ENCODE assay signal across 9 mouse cellular contexts in genomic region chr4:133073192-133073591, GRCm38 (mm10). TPM values are rescaled to one million over a fixed set of nuclear protein-coding genes. Genes with fewer than 3 reads are reported as not detected.
DNase-seq lines count a peak whose midpoint lies in the region; ATAC-seq and TF ChIP-seq lines count a peak whose summit lies in the region.
"Had no signal": no experiment of that assay in that cellular context is flagged by ENCODE, and none has a peak within 500 bp of the region (broad histone marks: within the 10 kb centered on the region; RNA-seq: fewer than 3 reads in every experiment).

No protein-coding gene starts in this region.

- TF ChIP-seq CTCF in forebrain, postnatal 0 days (IDR thresholded peaks at IDR 0.05; ENCODE audit: low read depth) = no peak
- no peak for TF ChIP-seq CTCF in midbrain, postnatal 0 days (IDR thresholded peaks at IDR 0.05)

- H3K4me2 ChIP-seq in forebrain, postnatal 0 days (ENCODE audit: low read depth) = no peak overlapping the region
- H3K4me2 ChIP-seq in hindbrain, embryonic 13.5 days = no peak overlapping the region
- H3K4me2 ChIP-seq in midbrain, postnatal 0 days (ENCODE audit: low read depth, low read length, poor library complexity, severe bottlenecking) = no peak overlapping the region

- DNase-seq in forebrain, embryonic 10.5 days (ENCODE audit: extremely low spot score, low spot score) = no peak
- no peak for DNase-seq in forebrain, postnatal 0 days
- DNase-seq in CD4-positive helper T cell, adult 2 months (ENCODE audit: low read depth, low spot score) = peak; percentile 73
- DNase-seq in midbrain, postnatal 0 days (ENCODE audit: low spot score) = no peak
- no peak for DNase-seq in right cerebral cortex, postnatal 10 days (ENCODE audit: low spot score in 2 of 2)
- DNase-seq in cerebellum, adult 8-10 months = no peak
- no peak for DNase-seq in layer of hippocampus, adult 9-11 months
- DNase-seq: kidney, postnatal 10 days had no signal

- no peak for ATAC-seq in forebrain, postnatal 0 days
- ATAC-seq in hindbrain, embryonic 13.5 days (ENCODE audit: low FRiP score) = no peak
- no peak for ATAC-seq in midbrain, postnatal 0 days (ENCODE audit: low FRiP score)

- H3K9ac ChIP-seq in forebrain, postnatal 0 days = no peak overlapping the region
- no peak overlapping the region for H3K9ac ChIP-seq in hindbrain, embryonic 13.5 days
- H3K9ac ChIP-seq in midbrain, postnatal 0 days (replicated peaks; ENCODE audit: low read length, poor library complexity, severe bottlenecking) = no peak overlapping the region

- WGBS in forebrain, embryonic 10.5 days = 62% methylated on average over 8 of the region's 8 CpGs
- WGBS in forebrain, postnatal 0 days = 66% methylated on average over 8 of the region's 8 CpGs
- 61% methylated on average over 8 of the region's 8 CpGs for WGBS in hindbrain, embryonic 13.5 days
- WGBS in midbrain, postnatal 0 days = 54% methylated on average over 8 of the region's 8 CpGs

- H3K27ac ChIP-seq in forebrain, embryonic 10.5 days = peak overlapping the region; percentile 64; the same call in 1 of the 2 replicates
- no peak overlapping the region for H3K27ac ChIP-seq in forebrain, postnatal 0 days (ENCODE audit: low read depth, low read length)
- H3K27ac ChIP-seq in hindbrain, embryonic 13.5 days = peak overlapping the region; percentile 87
- peak overlapping the region; percentile 73 for H3K27ac ChIP-seq in midbrain, postnatal 0 days (ENCODE audit: low read depth, low read length)

- H3K27me3 ChIP-seq in forebrain, embryonic 10.5 days (ENCODE audit: poor library complexity, severe bottlenecking) = no peaks in the 10 kb centered on the region
- H3K27me3 ChIP-seq in forebrain, postnatal 0 days (ENCODE audit: insufficient read depth, low read length) = no peaks in the 10 kb centered on the region
- H3K27me3 ChIP-seq in hindbrain, embryonic 13.5 days = no peaks in the 10 kb centered on the region
- H3K27me3 ChIP-seq in midbrain, postnatal 0 days (ENCODE audit: insufficient read depth, low read length) = no peaks in the 10 kb centered on the region

- peaks cover 73% of the 10 kb centered on the region for H3K4me1 ChIP-seq in forebrain, embryonic 10.5 days
- H3K4me1 ChIP-seq in forebrain, postnatal 0 days (ENCODE audit: insufficient read depth) = peaks cover 18% of the 10 kb centered on the region; the same call in 1 of the 2 replicates
- peaks cover 76% of the 10 kb centered on the region for H3K4me1 ChIP-seq in hindbrain, embryonic 13.5 days (replicated peaks)
- peaks cover 24% of the 10 kb centered on the region for H3K4me1 ChIP-seq in midbrain, postnatal 0 days (ENCODE audit: insufficient read depth, low read length)

- peaks cover 74% of the 10 kb centered on the region for H3K36me3 ChIP-seq in forebrain, embryonic 10.5 days (replicated peaks)
- H3K36me3 ChIP-seq in forebrain, postnatal 0 days (ENCODE audit: insufficient read depth) = peaks cover 12% of the 10 kb centered on the region; the same call in 1 of the 2 replicates
- peaks cover 42% of the 10 kb centered on the region for H3K36me3 ChIP-seq in hindbrain, embryonic 13.5 days
- H3K36me3 ChIP-seq in midbrain, postnatal 0 days (ENCODE audit: insufficient read depth, low read length) = peaks cover 14% of the 10 kb centered on the region

- no peaks in the 10 kb centered on the region for H3K9me3 ChIP-seq in forebrain, embryonic 10.5 days
- H3K9me3 ChIP-seq in forebrain, postnatal 0 days (ENCODE audit: low read length) = no peaks in the 10 kb centered on the region
- no peaks in the 10 kb centered on the region for H3K9me3 ChIP-seq in hindbrain, embryonic 13.5 days
- H3K9me3 ChIP-seq in midbrain, postnatal 0 days (ENCODE audit: low read length) = no peaks in the 10 kb centered on the region

- no peak overlapping the region for H3K4me3 ChIP-seq in forebrain, embryonic 10.5 days
- no peak overlapping the region for H3K4me3 ChIP-seq in forebrain, postnatal 0 days (ENCODE audit: low read depth, low read length)
- no peak overlapping the region for H3K4me3 ChIP-seq in hindbrain, embryonic 13.5 days
- H3K4me3 ChIP-seq in midbrain, postnatal 0 days (ENCODE audit: low read depth, low read length) = no peak overlapping the region

RNA-seq across cellular contexts. Expression of gene Wasf2, which starts 57.1 kb away (rescaled TPM):
- 47.4 and 49.1 TPM in 2 replicates for polyA plus RNA-seq in forebrain, embryonic 10.5 days (2016; fragmentation: Nextera tagmentation; extraction: Ambion mirVana)
- 8.1 and 11.3 TPM in 2 replicates for total RNA-seq in forebrain, postnatal 0 days (2014; rRNA removed)
- polyA plus RNA-seq in forebrain, postnatal 0 days (2015; fragmentation: Nextera tagmentation; extraction: Ambion mirVana) = 15.7 and 24.1 TPM in 2 replicates
- 33.3 and 35.4 TPM in 2 replicates for polyA plus RNA-seq in hindbrain, embryonic 13.5 days (2015; fragmentation: Nextera tagmentation; extraction: Ambion mirVana)
- 18.3 and 19.6 TPM in 2 replicates for total RNA-seq in midbrain, postnatal 0 days (2014; rRNA removed)
- polyA plus RNA-seq in midbrain, postnatal 0 days (2015; fragmentation: Nextera tagmentation; extraction: Ambion mirVana) = 19.1 and 26.0 TPM in 2 replicates
